Mouse (Mus musculus): ENCODE results near the gene Gpr39. TPM values are rescaled to one million over a fixed set of nuclear protein-coding genes. Genes with fewer than 3 reads are reported as not detected.
"Not testable (repeated sequence)": the region's sequence is repeated elsewhere in the genome, so short reads cannot be mapped to it uniquely, and the experiment has no call there.

The Gpr39 gene
- 0.04 and 0.10 TPM in 2 replicates for polyA plus RNA-seq (2012; rRNA removed)

DNA sequence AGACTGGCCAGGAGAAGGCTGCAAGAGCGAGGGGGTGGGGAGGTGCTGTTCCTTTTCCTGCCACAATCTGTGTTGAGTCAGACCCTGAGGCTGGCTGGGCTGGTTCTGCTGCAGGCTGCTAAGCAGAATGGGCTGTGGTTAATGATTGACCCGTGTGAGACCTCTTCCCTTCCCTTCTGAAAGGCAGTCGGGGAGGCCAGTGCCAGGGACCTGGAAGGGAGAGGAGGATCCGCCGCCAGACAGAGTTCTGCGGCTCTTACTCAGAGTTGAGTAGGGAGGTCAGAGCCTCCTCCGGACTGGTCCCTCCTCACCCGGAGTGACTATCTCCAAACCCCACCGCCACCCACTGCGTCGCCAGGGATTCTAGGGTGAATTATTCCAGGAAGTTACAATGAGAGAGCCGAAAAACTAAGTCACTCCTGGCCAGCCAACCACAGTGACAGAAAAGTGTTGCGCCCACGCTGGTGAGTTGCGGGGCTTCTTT lies at the start of gene Gpr39:
TSS of gene Gpr39 (plus strand) at position 206 of the 484 bp plus-strand sequence.
- no peak within 1 kb of the TSS for H3K4me3 ChIP-seq (ENCODE audit: insufficient read depth, low read length)
- no peak within 1 kb of the TSS for H3K27ac ChIP-seq (ENCODE audit: insufficient read depth, low read length)
- no peaks in the 10 kb centered on the region for H3K4me1 ChIP-seq (ENCODE audit: control insufficient read depth, insufficient read depth, low read length)
- no peak for TF ChIP-seq CTCF (IDR thresholded peaks at IDR 0.05; ENCODE audit: extremely low read depth, insufficient read depth, low read length)
- TF ChIP-seq POLR2A (IDR thresholded peaks at IDR 0.05; ENCODE audit: extremely low read depth, insufficient read depth, low read length), result no peak

DNA sequence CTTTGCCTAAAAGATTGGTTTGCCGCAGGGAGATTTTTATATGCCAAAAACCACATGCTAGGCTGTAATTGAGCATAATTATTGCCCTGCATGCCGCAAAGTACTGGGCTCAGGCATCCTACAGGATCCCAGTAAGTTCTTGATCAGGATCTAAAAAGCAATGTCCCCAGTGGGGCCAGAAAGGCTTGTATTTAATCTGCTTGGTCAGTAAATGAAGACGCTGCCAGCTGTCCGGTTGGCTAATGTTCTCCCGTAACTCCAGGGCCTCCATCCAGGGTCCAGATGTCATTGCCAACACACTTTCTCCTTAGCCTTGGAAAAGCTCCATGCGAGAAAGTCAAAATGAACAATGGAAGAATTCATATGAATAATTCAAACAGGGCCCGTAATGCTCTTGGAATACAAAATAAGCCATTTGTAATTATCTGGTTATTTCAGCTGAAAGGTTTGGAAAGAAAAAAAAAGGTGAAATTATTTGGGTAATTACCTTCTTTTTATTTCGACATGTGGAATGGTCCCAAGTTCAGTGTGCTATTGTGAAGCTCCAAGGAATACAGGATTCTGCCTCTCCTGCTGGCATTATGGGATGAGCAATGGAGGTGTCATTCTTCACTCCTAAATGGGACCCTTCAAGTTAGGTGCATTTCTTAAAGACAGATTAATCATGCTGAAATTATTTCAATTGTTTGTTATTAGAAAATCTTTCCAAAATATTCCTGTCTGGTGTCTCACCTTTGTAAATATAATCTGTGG lies 37.1 kb upstream of the Gpr39 start:
- Histone ChIP-seq H3K4me1 (ENCODE audit: control insufficient read depth, insufficient read depth, low read length) (no peaks in the 10 kb centered on the region), H3K4me3 (ENCODE audit: insufficient read depth, low read length) (no peak overlapping the region), H3K27ac (ENCODE audit: insufficient read depth, low read length) (no peak overlapping the region)
- no peak for TF ChIP-seq POLR2A (IDR thresholded peaks at IDR 0.05; ENCODE audit: extremely low read depth, insufficient read depth, low read length)
- no peak for TF ChIP-seq CTCF (IDR thresholded peaks at IDR 0.05; ENCODE audit: extremely low read depth, insufficient read depth, low read length)

DNA sequence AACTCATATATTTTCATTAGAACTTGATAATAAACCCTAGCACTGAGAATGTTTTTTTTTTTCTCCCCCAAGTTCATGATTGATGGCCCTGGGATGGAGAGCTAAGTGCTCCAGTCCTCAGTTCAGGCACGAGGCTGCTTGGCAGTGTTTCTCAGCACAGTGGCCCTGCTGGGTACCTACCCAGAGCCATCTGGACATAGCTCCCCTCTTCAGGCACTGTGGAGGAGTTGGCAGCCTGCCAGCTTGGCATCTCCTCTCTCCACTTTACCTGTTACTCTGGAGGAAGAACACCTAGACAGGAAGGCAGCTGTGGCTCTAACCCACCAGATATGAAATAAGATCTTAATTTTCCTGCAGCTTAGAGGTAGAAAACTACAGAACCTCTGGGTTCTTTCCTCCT lies 33.2 kb upstream of the Gpr39 start:
- no peak overlapping the region for H3K4me3 ChIP-seq (ENCODE audit: insufficient read depth, low read length)
- H3K27ac ChIP-seq (ENCODE audit: insufficient read depth, low read length), result no peak overlapping the region
- no peaks in the 10 kb centered on the region for H3K4me1 ChIP-seq (ENCODE audit: control insufficient read depth, insufficient read depth, low read length)
- TF ChIP-seq CTCF (IDR thresholded peaks at IDR 0.05; ENCODE audit: extremely low read depth, insufficient read depth, low read length) (no peak), POLR2A (IDR thresholded peaks at IDR 0.05; ENCODE audit: extremely low read depth, insufficient read depth, low read length) (no peak)

DNA sequence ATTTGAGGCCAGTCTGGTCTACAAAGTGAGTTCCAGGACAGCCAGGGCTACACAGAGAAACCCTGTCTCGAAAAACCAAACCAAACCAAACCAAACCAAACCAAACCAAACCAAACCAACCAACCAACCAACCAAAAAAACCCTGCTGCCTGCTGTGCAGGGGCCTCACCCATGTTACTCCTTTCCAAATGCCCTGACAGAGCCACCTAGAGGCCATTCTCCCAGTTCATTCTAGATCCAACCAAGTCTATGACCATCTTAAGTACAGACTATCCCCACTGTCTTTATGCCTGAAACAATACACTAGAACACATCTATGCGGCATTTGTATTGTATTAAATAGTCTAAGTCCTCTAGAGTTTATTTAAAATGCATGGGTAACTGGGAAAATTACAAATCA lies 30.0 kb upstream of the Gpr39 start:
- H3K4me3 ChIP-seq (ENCODE audit: insufficient read depth, low read length); H3K27ac ChIP-seq (ENCODE audit: insufficient read depth, low read length); H3K4me1 ChIP-seq (ENCODE audit: control insufficient read depth, insufficient read depth, low read length): not testable (repeated sequence)

DNA sequence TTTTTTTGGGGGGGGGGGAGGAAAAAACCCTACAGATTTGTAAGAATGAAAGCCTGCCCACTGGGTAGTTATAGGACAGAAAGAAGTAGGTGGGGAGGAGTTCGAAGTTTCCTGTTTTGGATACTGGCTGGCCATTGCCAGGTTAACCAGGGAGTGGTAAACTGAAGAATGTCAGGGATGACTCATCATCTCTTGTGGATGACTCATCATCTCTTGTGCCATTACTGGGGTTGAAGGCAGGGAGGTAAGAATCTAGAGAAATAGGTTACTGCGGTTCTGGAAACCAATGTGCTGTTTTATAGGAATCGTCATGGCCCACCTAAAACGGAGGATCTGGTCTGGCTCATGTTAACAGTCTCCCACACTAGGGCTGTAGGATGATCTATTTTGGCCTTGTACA lies 28.8 kb upstream of the Gpr39 start:
- Histone ChIP-seq H3K4me1 (ENCODE audit: control insufficient read depth, insufficient read depth, low read length) (no peaks in the 10 kb centered on the region), H3K4me3 (ENCODE audit: insufficient read depth, low read length) (no peak overlapping the region)
- no peak for TF ChIP-seq POLR2A (IDR thresholded peaks at IDR 0.05; ENCODE audit: extremely low read depth, insufficient read depth, low read length)
- TF ChIP-seq CTCF (IDR thresholded peaks at IDR 0.05; ENCODE audit: extremely low read depth, insufficient read depth, low read length), result no peak

DNA sequence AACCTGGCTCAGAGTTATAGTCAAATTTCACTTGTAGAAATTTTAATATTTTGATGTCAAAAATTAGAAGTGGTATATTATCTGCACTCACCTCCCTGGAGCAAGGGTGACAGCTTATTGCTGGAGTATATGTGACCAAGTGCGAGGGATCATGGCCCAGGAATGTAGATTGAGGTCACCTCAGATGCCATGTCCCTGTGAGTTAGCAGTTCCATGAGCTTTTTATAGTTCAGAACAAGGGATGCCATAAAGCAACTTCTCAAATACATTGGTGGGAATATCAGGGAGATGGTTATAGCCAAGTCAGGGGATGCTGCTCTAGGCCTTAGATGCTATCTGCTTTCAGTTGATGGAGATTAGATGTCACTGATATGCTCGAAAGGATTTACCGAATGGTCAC lies 27.7 kb upstream of the Gpr39 start:
- TF ChIP-seq CTCF (IDR thresholded peaks at IDR 0.05; ENCODE audit: extremely low read depth, insufficient read depth, low read length), result no peak
- TF ChIP-seq POLR2A (IDR thresholded peaks at IDR 0.05; ENCODE audit: extremely low read depth, insufficient read depth, low read length), result no peak
- H3K4me1 ChIP-seq (ENCODE audit: control insufficient read depth, insufficient read depth, low read length), result no peaks in the 10 kb centered on the region
- H3K4me3 ChIP-seq (ENCODE audit: insufficient read depth, low read length), result no peak overlapping the region
- H3K27ac ChIP-seq (ENCODE audit: insufficient read depth, low read length), result no peak overlapping the region

More for the DNA sequence above, 28.8 kb upstream of the Gpr39 start:
- H3K27ac ChIP-seq (ENCODE audit: insufficient read depth, low read length), result no peak overlapping the region

DNA sequence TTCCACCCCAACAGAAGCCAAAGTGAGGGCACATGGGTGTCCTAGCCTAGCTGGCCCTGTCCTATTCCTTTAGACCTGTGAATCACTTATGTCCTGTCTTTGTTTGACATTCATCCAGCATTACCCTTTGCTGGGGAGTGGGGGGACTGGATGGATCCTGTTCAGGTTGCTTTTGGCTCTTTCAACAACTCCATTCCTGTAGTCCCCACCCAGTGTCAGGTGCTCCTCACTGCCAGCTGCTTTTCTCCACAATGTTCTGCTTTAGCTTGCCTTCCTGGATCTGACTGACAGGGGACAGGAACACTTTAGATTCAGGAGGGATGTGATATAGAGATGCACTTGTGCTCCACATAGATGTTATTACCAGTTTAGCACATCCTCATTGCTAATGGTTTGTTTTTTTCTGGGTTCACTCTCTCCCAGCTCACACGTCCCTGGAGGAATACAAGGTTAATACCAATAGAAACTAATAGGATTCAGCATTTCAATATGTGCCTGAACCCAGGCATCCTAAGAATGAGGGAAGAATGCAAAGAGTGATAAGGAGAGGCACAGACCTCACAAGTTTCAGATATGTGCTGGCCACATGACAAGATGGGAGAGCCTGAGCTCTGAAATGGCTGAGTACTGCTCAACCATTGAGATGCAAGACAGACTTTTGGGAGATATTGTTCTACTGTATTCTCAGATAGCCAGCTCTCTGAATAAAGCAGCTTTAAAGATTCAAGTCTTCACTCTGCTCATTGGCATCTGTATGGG lies 23.8 kb upstream of the Gpr39 start:
- no peak overlapping the region for H3K27ac ChIP-seq (ENCODE audit: insufficient read depth, low read length)
- no peak overlapping the region for H3K4me3 ChIP-seq (ENCODE audit: insufficient read depth, low read length)
- TF ChIP-seq POLR2A (IDR thresholded peaks at IDR 0.05; ENCODE audit: extremely low read depth, insufficient read depth, low read length) (no peak), CTCF (IDR thresholded peaks at IDR 0.05; ENCODE audit: extremely low read depth, insufficient read depth, low read length) (no peak)
- no peaks in the 10 kb centered on the region for H3K4me1 ChIP-seq (ENCODE audit: control insufficient read depth, insufficient read depth, low read length)

DNA sequence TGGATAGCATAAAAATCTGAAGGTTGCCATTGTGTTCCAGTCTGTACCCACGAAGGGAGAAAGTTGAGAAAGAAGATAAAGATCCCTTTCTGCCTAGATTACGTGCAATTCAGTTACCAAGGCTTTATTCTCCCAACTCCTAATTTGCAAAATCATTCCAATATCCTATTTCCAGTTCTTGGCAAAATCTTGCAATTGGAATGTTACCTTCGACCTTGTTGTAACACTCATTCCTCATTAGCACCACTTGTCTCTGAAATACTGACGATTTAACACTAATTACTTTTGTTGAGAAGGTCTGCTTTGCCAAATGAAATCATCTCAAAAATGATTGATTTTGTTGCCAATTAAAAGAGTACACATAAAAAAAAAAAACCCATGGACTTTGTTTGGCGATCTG lies 19.4 kb upstream of the Gpr39 start:
- no peak overlapping the region for H3K4me3 ChIP-seq (ENCODE audit: insufficient read depth, low read length)
- H3K27ac ChIP-seq (ENCODE audit: insufficient read depth, low read length), result no peak overlapping the region
- no peaks in the 10 kb centered on the region for H3K4me1 ChIP-seq (ENCODE audit: control insufficient read depth, insufficient read depth, low read length)
- no peak for TF ChIP-seq POLR2A (IDR thresholded peaks at IDR 0.05; ENCODE audit: extremely low read depth, insufficient read depth, low read length)
- TF ChIP-seq CTCF (IDR thresholded peaks at IDR 0.05; ENCODE audit: extremely low read depth, insufficient read depth, low read length), result no peak

DNA sequence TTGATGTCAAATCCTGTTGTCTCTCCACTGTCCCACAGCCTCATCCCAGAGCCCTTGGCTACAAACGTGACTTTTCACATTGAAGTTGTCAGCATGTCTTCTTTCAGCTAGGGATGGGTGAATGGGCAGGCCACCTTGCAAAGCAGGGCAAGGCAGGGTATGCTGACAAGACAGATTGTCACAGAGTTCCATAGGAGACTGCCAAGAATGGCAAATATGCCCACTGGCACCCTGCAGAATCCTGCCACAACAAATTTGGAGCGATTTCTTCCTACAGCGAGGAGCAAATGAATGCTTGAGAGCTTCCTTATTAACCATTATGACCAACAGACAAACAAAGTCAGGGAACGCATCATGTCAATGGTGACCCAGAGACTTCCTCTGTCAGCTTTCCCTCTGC lies 16.6 kb upstream of the Gpr39 start:
- Histone ChIP-seq H3K27ac (ENCODE audit: insufficient read depth, low read length) (no peak overlapping the region), H3K4me3 (ENCODE audit: insufficient read depth, low read length) (no peak overlapping the region), H3K4me1 (ENCODE audit: control insufficient read depth, insufficient read depth, low read length) (no peaks in the 10 kb centered on the region)
- no peak for TF ChIP-seq POLR2A (IDR thresholded peaks at IDR 0.05; ENCODE audit: extremely low read depth, insufficient read depth, low read length)
- TF ChIP-seq CTCF (IDR thresholded peaks at IDR 0.05; ENCODE audit: extremely low read depth, insufficient read depth, low read length), result no peak

DNA sequence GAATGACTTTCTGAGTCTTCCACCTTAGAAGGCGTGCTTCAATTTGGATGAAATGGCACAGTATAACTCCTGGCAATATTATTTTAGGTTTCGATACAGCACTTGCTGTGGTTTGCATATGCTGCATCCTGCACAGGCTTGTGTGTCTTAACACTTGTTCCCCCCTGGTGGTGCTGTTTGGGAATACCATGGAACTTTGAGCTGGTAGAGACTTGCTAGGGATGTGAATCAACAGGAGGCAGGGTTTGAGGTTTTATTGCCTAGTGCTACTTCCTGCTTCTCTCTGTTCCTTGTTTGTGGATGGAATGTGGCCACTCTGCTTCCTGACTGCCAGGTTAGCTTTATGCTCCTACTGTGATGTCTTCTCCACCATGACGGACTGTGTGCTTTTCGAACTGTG lies 15.9 kb upstream of the Gpr39 start:
- Histone ChIP-seq H3K4me1 (ENCODE audit: control insufficient read depth, insufficient read depth, low read length) (no peaks in the 10 kb centered on the region), H3K4me3 (ENCODE audit: insufficient read depth, low read length) (no peak overlapping the region), H3K27ac (ENCODE audit: insufficient read depth, low read length) (no peak overlapping the region)
- TF ChIP-seq POLR2A (IDR thresholded peaks at IDR 0.05; ENCODE audit: extremely low read depth, insufficient read depth, low read length), result no peak
- TF ChIP-seq CTCF (IDR thresholded peaks at IDR 0.05; ENCODE audit: extremely low read depth, insufficient read depth, low read length), result no peak

Measured in cortical plate, adult 2 months (tissue).